Mouse (Mus musculus) testis, adult 2 months (tissue): ENCODE measurements around the gene H60b.
A peak's percentile ranks its signal among the peaks of the same experiment; 100 is the strongest.

Experiments
- CTCF ChIP-seq: fragments of 200-500 bp; IDR thresholded peaks from 2 replicates; pipeline ENCODE4 v1.5.1; 2012; ENCODE audit warnings: low read depth, mild to moderate bottlenecking, inconsistent platforms, low read length, moderate library complexity; ENCODE audit not compliant: control insufficient read depth, insufficient read depth, insufficient replicate concordance
- POLR2A ChIP-seq: fragments of 200-500 bp; IDR thresholded peaks from 2 replicates; pipeline ENCODE4 v1.6.1; 2012; ENCODE audit warnings: low read depth, mild to moderate bottlenecking, inconsistent platforms, low read length, moderate library complexity; ENCODE audit not compliant: control insufficient read depth

- TF ChIP-seq CTCF (peak; percentile 22; the same call in 1 of the 2 replicates), POLR2A (no peak; the same call in 1 of the 2 replicates)
Observed at GRCm38 (mm10) chr10:22140665-22141280, 17.6 kb upstream of the H60b start.
